Mouse (Mus musculus) C2C12 (cell line): ENCODE data around the gene Acot12. TPM values are rescaled to one million over a fixed set of nuclear protein-coding genes. Genes with fewer than 3 reads are reported as not detected.

Experiments used
- H3K27me3 ChIP-seq: one replicate; pipeline ENCODE4 v1.6.1; 2011; ENCODE audit not compliant: control insufficient read depth, insufficient read depth, insufficient read length
- H3K36me3 ChIP-seq: one replicate; pipeline ENCODE4 v1.6.1; 2011; ENCODE audit not compliant: control insufficient read depth, insufficient read depth
- H3K4me3 ChIP-seq: one replicate; pipeline ENCODE4 v1.5.1; 2011; ENCODE audit warnings: mild to moderate bottlenecking, control low read depth; ENCODE audit not compliant: poor library complexity, insufficient read depth, severe bottlenecking
- H3K79me2 ChIP-seq: one replicate; pipeline ENCODE4 v1.6.1; 2011; ENCODE audit not compliant: control insufficient read depth, insufficient read depth
- H3K79me3 ChIP-seq: one replicate; pipeline ENCODE4 v1.6.1; 2011; ENCODE audit warnings: low read depth, control low read depth
- H3ac ChIP-seq: one replicate; pipeline ENCODE3; 2011; ENCODE audit warnings: low read depth; ENCODE audit not compliant: control insufficient read depth, insufficient read length
- CEBPB ChIP-seq: IDR thresholded peaks from one replicate; pipeline ENCODE4 v1.6.1; 2011; ENCODE audit warnings: low read depth, mild to moderate bottlenecking, control low read depth, moderate library complexity
- CTCF ChIP-seq: IDR thresholded peaks from one replicate; pipeline ENCODE4 v1.5.1; 2011; ENCODE audit not compliant: control insufficient read depth, insufficient read depth, insufficient read length
- FOSL1 ChIP-seq: IDR thresholded peaks from one replicate; pipeline ENCODE4 v1.8.0; 2011; ENCODE audit warnings: mild to moderate bottlenecking, low read length; ENCODE audit not compliant: poor library complexity, insufficient read depth, severe bottlenecking
- MAX ChIP-seq: IDR thresholded peaks from one replicate; pipeline ENCODE4 v1.6.1; 2011; ENCODE audit warnings: mild to moderate bottlenecking, control low read depth
- MYOD1 ChIP-seq: IDR thresholded peaks from one replicate; pipeline ENCODE4 v1.6.1; 2011; ENCODE audit warnings: low read depth; ENCODE audit not compliant: control insufficient read depth, insufficient read length
- MYOG ChIP-seq: IDR thresholded peaks from one replicate; pipeline ENCODE4 v1.6.1; 2011; ENCODE audit not compliant: control insufficient read depth, insufficient read length; ENCODE audit errors: extremely low read depth
- USF1 ChIP-seq: IDR thresholded peaks from one replicate; pipeline ENCODE4 v1.6.1; 2011; ENCODE audit warnings: low read depth, mild to moderate bottlenecking, control low read depth, moderate library complexity
- polyA plus RNA-seq: library from polyadenylated mRNA; unstranded; fragments of >200 nt; fragmentation: generic; extraction: Trizol; gene quantifications from one replicate; pipeline ENCODE4 v1.2.1, GENCODE M21; 2012; ENCODE audit warnings: missing spikeins

The Acot12 gene
- polyA plus RNA-seq, 1 experiment = 0.05 TPM

- no peak for TF ChIP-seq MYOD1
- no peak for TF ChIP-seq CEBPB
- no peak for TF ChIP-seq MYOG
- no peak for TF ChIP-seq CTCF
- TF ChIP-seq USF1 = no peak
- no peak for TF ChIP-seq MAX
- TF ChIP-seq FOSL1 = no peak
- no peaks in the 10 kb centered on the region for H3K79me2 ChIP-seq
- H3ac ChIP-seq = no peak overlapping the region
- H3K27me3 ChIP-seq = no peaks in the 10 kb centered on the region
- no peaks in the 10 kb centered on the region for H3K79me3 ChIP-seq
- no peak overlapping the region for H3K4me3 ChIP-seq
- no peaks in the 10 kb centered on the region for H3K36me3 ChIP-seq
These were observed 21.8 kb upstream of the Acot12 start for GRCm38 (mm10) chr13:91719487-91719886.

DNA sequence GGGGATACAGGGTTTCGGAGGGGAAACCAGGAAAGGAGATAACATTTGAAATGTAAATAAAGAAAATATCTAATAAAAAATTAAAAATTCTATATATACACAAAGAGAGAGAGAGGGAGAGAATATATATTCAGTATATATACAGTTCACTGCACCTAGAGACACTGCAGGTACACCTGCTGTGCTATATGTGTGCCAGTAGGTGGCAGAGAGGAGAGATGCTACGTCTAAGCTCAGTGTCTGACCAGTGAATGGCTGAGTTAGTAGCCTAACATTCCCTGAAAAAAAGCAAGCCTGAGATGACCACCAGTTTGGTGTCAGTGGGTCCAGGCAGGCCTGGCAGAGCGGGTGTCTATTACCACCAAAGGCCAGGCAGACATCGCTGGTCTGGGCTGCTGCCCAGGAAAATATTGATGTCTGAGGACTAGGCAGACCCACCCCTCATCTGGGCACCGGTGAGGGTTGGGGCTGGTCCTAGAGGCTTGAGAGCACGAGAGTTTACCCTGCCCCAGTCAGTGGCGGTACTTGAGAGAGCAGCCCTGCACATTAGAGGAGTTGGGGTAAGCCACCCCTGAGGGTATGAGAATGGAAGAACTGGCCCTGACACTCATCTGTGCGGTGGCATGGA, 18.1 kb upstream of the Acot12 start:
- Histone ChIP-seq H3K27me3 (no peaks in the 10 kb centered on the region), H3K79me2 (no peaks in the 10 kb centered on the region), H3ac (no peak overlapping the region), H3K4me3 (no peak overlapping the region), H3K36me3 (no peaks in the 10 kb centered on the region), H3K79me3 (no peaks in the 10 kb centered on the region)
- TF ChIP-seq USF1 = no peak
- no peak for TF ChIP-seq FOSL1
- TF ChIP-seq MYOD1 = no peak
- no peak for TF ChIP-seq CTCF
- no peak for TF ChIP-seq MYOG
- no peak for TF ChIP-seq MAX
- TF ChIP-seq CEBPB = no peak

DNA sequence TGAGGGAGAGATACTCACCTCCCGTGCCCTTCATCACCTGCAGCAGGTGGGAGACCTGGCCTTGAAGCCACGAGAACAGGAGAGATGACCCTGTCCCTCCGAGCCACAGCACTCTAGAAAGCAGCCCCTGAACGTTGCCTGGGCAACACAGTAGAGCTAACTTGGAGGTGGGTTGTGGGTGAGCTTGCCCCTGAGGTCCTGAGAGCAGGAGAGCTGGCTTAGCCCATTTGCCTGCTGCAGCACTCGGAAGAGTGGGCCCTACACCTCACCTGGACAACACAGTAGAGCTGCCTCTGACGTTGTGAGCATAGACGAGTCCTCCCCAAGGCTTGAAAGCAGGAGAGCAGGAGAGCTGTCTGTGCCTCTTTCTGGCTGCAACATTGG, 17.6 kb upstream of the Acot12 start:
- Histone ChIP-seq H3K79me2 (no peaks in the 10 kb centered on the region), H3K79me3 (no peaks in the 10 kb centered on the region), H3K27me3 (no peaks in the 10 kb centered on the region), H3K36me3 (no peaks in the 10 kb centered on the region), H3K4me3 (no peak overlapping the region), H3ac (no peak overlapping the region)
- no peak for TF ChIP-seq USF1
- no peak for TF ChIP-seq MYOD1
- TF ChIP-seq MYOG = no peak
- no peak for TF ChIP-seq CEBPB
- no peak for TF ChIP-seq CTCF
- no peak for TF ChIP-seq FOSL1
- no peak for TF ChIP-seq MAX

- no peaks in the 10 kb centered on the region for H3K27me3 ChIP-seq
- no peak overlapping the region for H3ac ChIP-seq
- H3K79me2 ChIP-seq = no peaks in the 10 kb centered on the region
- no peaks in the 10 kb centered on the region for H3K36me3 ChIP-seq
- no peaks in the 10 kb centered on the region for H3K79me3 ChIP-seq
- TF ChIP-seq CEBPB = no peak
- TF ChIP-seq MYOG = no peak
- no peak for TF ChIP-seq FOSL1
- TF ChIP-seq MYOD1 = no peak
- no peak for TF ChIP-seq CTCF
- TF ChIP-seq MAX = no peak
- TF ChIP-seq USF1 = no peak
- H3K4me3 ChIP-seq = no peak overlapping the region
These were observed 17.1 kb upstream of the Acot12 start for GRCm38 (mm10) chr13:91724211-91724610.

GRCm38 (mm10) chr13:91725130-91725529, 16.2 kb upstream of the Acot12 start:
- no peaks in the 10 kb centered on the region for H3K79me2 ChIP-seq
- H3K79me3 ChIP-seq = no peaks in the 10 kb centered on the region
- H3K4me3 ChIP-seq = no peak overlapping the region
- H3K27me3 ChIP-seq = no peaks in the 10 kb centered on the region
- TF ChIP-seq MAX (no peak), MYOG (no peak), USF1 (no peak)
- no peak overlapping the region for H3ac ChIP-seq
- H3K36me3 ChIP-seq = no peaks in the 10 kb centered on the region

GRCm38 (mm10) chr13:91727899-91728298, 13.4 kb upstream of the Acot12 start:
- no peaks in the 10 kb centered on the region for H3K27me3 ChIP-seq
- H3K79me2 ChIP-seq = no peaks in the 10 kb centered on the region
- no peaks in the 10 kb centered on the region for H3K36me3 ChIP-seq
- no peaks in the 10 kb centered on the region for H3K79me3 ChIP-seq
- TF ChIP-seq CEBPB (no peak), MYOG (no peak), MAX (no peak), USF1 (no peak), MYOD1 (no peak), CTCF (no peak), FOSL1 (no peak)
- no peak overlapping the region for H3ac ChIP-seq
- no peak overlapping the region for H3K4me3 ChIP-seq
